Mouse (Mus musculus): ENCODE measurements at regions not wholly inside any gene's neighbourhood (a gene's known extent, or its start where the extent isn't known, plus 50 kb on each side); places are given as distances from the start of the nearest gene placed in this dataset.

DNA sequence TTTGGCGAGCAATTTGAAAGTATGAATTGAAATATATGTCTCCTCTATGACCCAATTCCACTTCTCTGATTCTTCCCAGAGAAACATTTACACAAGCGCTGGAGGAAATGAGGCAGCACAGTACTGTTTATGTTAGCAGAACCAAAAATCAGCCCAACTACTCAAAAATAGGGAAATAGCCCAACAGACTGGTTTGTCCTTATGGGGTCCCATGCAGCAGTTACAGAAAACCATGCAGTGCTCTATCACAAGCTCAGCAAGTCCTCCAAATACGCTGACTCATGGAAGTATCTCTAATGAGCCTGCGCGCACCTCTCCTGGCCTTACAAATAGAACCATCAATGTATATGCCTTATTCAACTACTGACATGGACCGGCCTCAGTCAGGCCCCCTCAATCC, 55.4 kb upstream of the Enpp6 start:
- no peak for DNase-seq (ENCODE audit: low read depth)
- TF ChIP-seq CTCF (IDR thresholded peaks at IDR 0.05; ENCODE audit: borderline replicate concordance, extremely low read depth, insufficient read depth, insufficient read length), result no peak
- TF ChIP-seq POLR2A (IDR thresholded peaks at IDR 0.05; ENCODE audit: borderline replicate concordance, extremely low read depth, insufficient read depth, insufficient read length, poor library complexity, severe bottlenecking), result no peak

DNA sequence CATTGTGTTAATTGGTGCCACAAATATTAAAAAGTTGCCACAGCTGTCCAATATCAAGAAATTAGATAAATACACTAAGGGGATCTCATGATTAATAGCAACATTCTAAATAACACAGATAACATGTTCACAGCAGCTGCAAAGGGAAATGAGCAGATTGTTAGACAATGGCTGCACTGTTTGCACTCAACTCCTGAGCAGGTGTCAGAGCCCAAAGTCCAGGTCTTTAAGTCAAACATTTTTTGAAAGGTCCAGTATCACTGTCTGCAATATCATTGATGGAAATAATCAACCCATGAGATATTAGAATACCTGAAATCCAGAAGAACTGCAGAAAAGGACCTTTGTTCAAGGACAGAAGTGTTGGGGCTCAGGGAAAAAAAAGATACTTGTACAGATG, 53.4 kb upstream of the Enpp6 start:
- DNase-seq (ENCODE audit: low read depth), result no peak

DNA sequence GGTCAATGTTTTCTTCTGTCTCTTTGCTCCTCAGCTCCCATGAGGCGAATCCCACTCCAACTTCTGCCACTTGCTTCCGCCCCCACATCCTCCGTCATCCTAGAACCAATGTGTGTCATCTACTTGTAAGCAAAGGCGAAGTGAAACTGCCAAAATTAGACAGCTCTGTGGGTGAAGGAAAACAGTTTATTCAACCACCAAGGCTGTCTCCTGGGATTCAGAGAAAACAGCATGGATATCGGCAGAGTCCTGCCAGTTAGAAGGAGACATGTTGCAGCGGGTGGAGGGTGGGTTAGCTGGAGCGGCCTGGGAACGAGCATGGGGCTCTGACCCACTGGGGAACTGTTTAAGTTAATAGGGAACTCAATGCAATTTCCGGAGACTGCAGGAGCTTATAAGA, 52.4 kb upstream of the Enpp6 start:
- no peak for DNase-seq (ENCODE audit: low read depth)

More for the DNA sequence above, 53.4 kb upstream of the Enpp6 start:
- TF ChIP-seq POLR2A (IDR thresholded peaks at IDR 0.05; ENCODE audit: borderline replicate concordance, extremely low read depth, insufficient read depth, insufficient read length, poor library complexity, severe bottlenecking) (no peak), CTCF (IDR thresholded peaks at IDR 0.05; ENCODE audit: borderline replicate concordance, extremely low read depth, insufficient read depth, insufficient read length) (no peak)

DNA sequence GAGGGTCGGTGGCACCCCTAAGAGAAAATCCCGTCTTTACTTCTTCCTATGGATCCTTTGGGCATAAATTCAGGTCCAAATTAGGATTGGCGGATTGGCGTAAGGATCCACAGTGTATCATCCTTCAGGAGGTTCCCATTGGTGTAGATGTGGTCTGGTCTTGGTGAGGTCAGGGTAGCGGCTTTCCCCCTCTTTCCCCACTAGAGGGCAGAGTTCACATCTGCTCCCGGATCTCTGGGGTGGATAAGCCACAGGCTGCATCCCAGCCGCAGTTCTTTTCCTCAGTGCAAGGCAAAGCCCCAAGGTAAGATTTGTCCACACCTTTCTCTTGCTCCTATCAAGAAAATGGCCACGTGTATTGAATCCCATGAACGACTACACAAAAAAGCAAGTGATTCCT, 51.8 kb upstream of the Enpp6 start:
- DNase-seq (ENCODE audit: low read depth), result peak; percentile 69
- TF ChIP-seq CTCF (IDR thresholded peaks at IDR 0.05; ENCODE audit: borderline replicate concordance, extremely low read depth, insufficient read depth, insufficient read length), result peak; percentile 78
- TF ChIP-seq POLR2A (IDR thresholded peaks at IDR 0.05; ENCODE audit: borderline replicate concordance, extremely low read depth, insufficient read depth, insufficient read length, poor library complexity, severe bottlenecking), result no peak

More for the DNA sequence above, 52.4 kb upstream of the Enpp6 start:
- no peak for TF ChIP-seq CTCF (IDR thresholded peaks at IDR 0.05; ENCODE audit: borderline replicate concordance, extremely low read depth, insufficient read depth, insufficient read length)

DNA sequence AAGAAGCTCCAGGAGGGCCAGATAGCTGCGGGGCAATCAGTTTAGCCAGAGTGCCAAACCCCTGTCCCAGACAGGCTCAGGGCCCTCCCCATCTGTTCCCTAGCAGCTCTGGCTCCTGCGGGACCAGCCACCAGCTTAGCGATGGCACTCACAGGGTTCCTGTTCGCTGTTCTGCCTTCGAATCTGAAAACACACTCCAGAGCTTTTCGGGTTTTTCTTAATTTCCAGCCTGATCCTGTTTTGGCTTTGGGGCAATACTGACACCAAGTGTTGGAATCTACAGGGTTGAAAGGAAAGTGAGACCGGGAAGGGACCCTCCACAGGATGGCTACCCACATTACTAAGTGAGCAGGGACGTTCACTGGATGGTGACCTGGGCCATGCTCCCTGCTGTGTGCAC, 50.6 kb upstream of the Enpp6 start:
- DNase-seq (ENCODE audit: low read depth), result peak; percentile 37
- TF ChIP-seq CTCF (IDR thresholded peaks at IDR 0.05; ENCODE audit: borderline replicate concordance, extremely low read depth, insufficient read depth, insufficient read length), result peak; percentile 29; the same call in 1 of the 2 replicates
- no peak for TF ChIP-seq POLR2A (IDR thresholded peaks at IDR 0.05; ENCODE audit: borderline replicate concordance, extremely low read depth, insufficient read depth, insufficient read length, poor library complexity, severe bottlenecking)
